Mouse (Mus musculus): Measurements from ENCODE around the gene Lmo4. TPM values are rescaled to one million over a fixed set of nuclear protein-coding genes. Genes with fewer than 3 reads are reported as not detected.

The Lmo4 gene
- polyA plus RNA-seq, 1 experiment from 2014 or later: 44.8 TPM

GRCm38 (mm10) chr3:144206261-144206660 is 1.2 kb upstream of the Lmo4 start:
- no peak for TF ChIP-seq CTCF (IDR thresholded peaks at IDR 0.05; ENCODE audit: low read depth)
- no peak for TF ChIP-seq EP300 (optimal IDR thresholded peaks at IDR 0.05)
- H3K9ac ChIP-seq (ENCODE audit: low read length): peak overlapping the region; percentile 73; the same call in 1 of the 2 replicates
- H3K4me1 ChIP-seq (replicated peaks; ENCODE audit: control insufficient read depth, insufficient read depth): no peaks in the 10 kb centered on the region
- peak overlapping the region; percentile 96 for H3K4me2 ChIP-seq (replicated peaks; ENCODE audit: low read depth)
- no peaks in the 10 kb centered on the region for H3K27me3 ChIP-seq (ENCODE audit: control insufficient read depth, insufficient read depth, low read length)
- 10% methylated on average over 3 of the region's 3 CpGs for WGBS
- H3K27ac ChIP-seq (replicated peaks): peak overlapping the region; percentile 99
- H3K4me3 ChIP-seq (ENCODE audit: low read depth, low read length): peak overlapping the region; percentile 83
- DNase-seq (ENCODE audit: low spot score) (no peak), ATAC-seq (ENCODE audit: low FRiP score, low TSS enrichment) (no peak)
- H3K36me3 ChIP-seq (ENCODE audit: control insufficient read depth, insufficient read depth, low read length): no peaks in the 10 kb centered on the region
- no peaks in the 10 kb centered on the region for H3K9me3 ChIP-seq (ENCODE audit: control insufficient read depth, low read length)

- Histone ChIP-seq H3K4me1 (replicated peaks; ENCODE audit: control insufficient read depth, insufficient read depth) (no peaks in the 10 kb centered on the region), H3K36me3 (ENCODE audit: control insufficient read depth, insufficient read depth, low read length) (no peaks in the 10 kb centered on the region), H3K4me2 (replicated peaks; ENCODE audit: low read depth) (peak overlapping the region; percentile 96), H3K27me3 (ENCODE audit: control insufficient read depth, insufficient read depth, low read length) (no peaks in the 10 kb centered on the region), H3K27ac (replicated peaks) (peak overlapping the region; percentile 99), H3K4me3 (ENCODE audit: low read depth, low read length) (peak overlapping the region; percentile 83), H3K9ac (ENCODE audit: low read length) (peak overlapping the region; percentile 73), H3K9me3 (ENCODE audit: control insufficient read depth, low read length) (no peaks in the 10 kb centered on the region)
- DNase-seq (ENCODE audit: low spot score): peak; percentile 96
- WGBS: under 1% methylated on average over 42 of the region's 69 CpGs
- TF ChIP-seq CTCF (IDR thresholded peaks at IDR 0.05; ENCODE audit: low read depth): no peak
- no peak for TF ChIP-seq EP300 (optimal IDR thresholded peaks at IDR 0.05)
- peak; percentile 95 for ATAC-seq (ENCODE audit: low FRiP score, low TSS enrichment)
Observed at GRCm38 (mm10) chr3:144205351-144206153, 532 bp upstream of the Lmo4 start.

GRCm38 (mm10) chr3:144203988-144204412 is 1.0 kb downstream of the Lmo4 start:
- H3K27ac ChIP-seq (replicated peaks): peak overlapping the region; percentile 99
- peak overlapping the region; percentile 96 for H3K4me2 ChIP-seq (replicated peaks; ENCODE audit: low read depth)
- peak overlapping the region; percentile 83 for H3K4me3 ChIP-seq (ENCODE audit: low read depth, low read length)
- 0% methylated on average over 5 of the region's 5 CpGs for WGBS
- DNase-seq (ENCODE audit: low spot score): no peak
- H3K4me1 ChIP-seq (replicated peaks; ENCODE audit: control insufficient read depth, insufficient read depth): peaks cover 4% of the 10 kb centered on the region; the same call in 1 of the 2 replicates
- TF ChIP-seq CTCF (IDR thresholded peaks at IDR 0.05; ENCODE audit: low read depth) (no peak), EP300 (optimal IDR thresholded peaks at IDR 0.05) (no peak)
- no peaks in the 10 kb centered on the region for H3K27me3 ChIP-seq (ENCODE audit: control insufficient read depth, insufficient read depth, low read length)
- ATAC-seq (ENCODE audit: low FRiP score, low TSS enrichment): no peak
- no peaks in the 10 kb centered on the region for H3K36me3 ChIP-seq (ENCODE audit: control insufficient read depth, insufficient read depth, low read length)
- H3K9ac ChIP-seq (ENCODE audit: low read length): peak overlapping the region; percentile 73
- no peaks in the 10 kb centered on the region for H3K9me3 ChIP-seq (ENCODE audit: control insufficient read depth, low read length)

- Histone ChIP-seq H3K9ac (ENCODE audit: low read length) (peak overlapping the region; percentile 73), H3K4me1 (replicated peaks; ENCODE audit: control insufficient read depth, insufficient read depth) (peaks cover 4% of the 10 kb centered on the region; the same call in 1 of the 2 replicates), H3K4me3 (ENCODE audit: low read depth, low read length) (peak overlapping the region; percentile 83), H3K4me2 (replicated peaks; ENCODE audit: low read depth) (peak overlapping the region; percentile 96), H3K27ac (replicated peaks) (peak overlapping the region; percentile 92), H3K9me3 (ENCODE audit: control insufficient read depth, low read length) (no peaks in the 10 kb centered on the region), H3K36me3 (ENCODE audit: control insufficient read depth, insufficient read depth, low read length) (no peaks in the 10 kb centered on the region), H3K27me3 (ENCODE audit: control insufficient read depth, insufficient read depth, low read length) (no peaks in the 10 kb centered on the region)
- no peak for TF ChIP-seq CTCF (IDR thresholded peaks at IDR 0.05; ENCODE audit: low read depth)
- no peak for TF ChIP-seq EP300 (optimal IDR thresholded peaks at IDR 0.05)
- DNase-seq (ENCODE audit: low spot score): peak; percentile 29
- under 1% methylated on average over 15 of the region's 15 CpGs for WGBS
- no peak for ATAC-seq (ENCODE audit: low FRiP score, low TSS enrichment)
Observed at GRCm38 (mm10) chr3:144203259-144203987, 1.6 kb downstream of the Lmo4 start.

GRCm38 (mm10) chr3:144202574-144203258 is 2.3 kb downstream of the Lmo4 start:
- WGBS: 0% methylated on average over 11 of the region's 14 CpGs

More at GRCm38 (mm10) chr3:144202574-144203258, 2.3 kb downstream of the Lmo4 start:
- Histone ChIP-seq H3K9ac (ENCODE audit: low read length) (peak overlapping the region; percentile 80), H3K9me3 (ENCODE audit: control insufficient read depth, low read length) (no peaks in the 10 kb centered on the region), H3K36me3 (ENCODE audit: control insufficient read depth, insufficient read depth, low read length) (no peaks in the 10 kb centered on the region), H3K4me3 (ENCODE audit: low read depth, low read length) (peak overlapping the region; percentile 83), H3K27me3 (ENCODE audit: control insufficient read depth, insufficient read depth, low read length) (no peaks in the 10 kb centered on the region), H3K4me1 (replicated peaks; ENCODE audit: control insufficient read depth, insufficient read depth) (peaks cover 4% of the 10 kb centered on the region; the same call in 1 of the 2 replicates), H3K4me2 (replicated peaks; ENCODE audit: low read depth) (peak overlapping the region; percentile 96), H3K27ac (replicated peaks) (peak overlapping the region; percentile 92)
- no peak for DNase-seq (ENCODE audit: low spot score)
- no peak; the same call in 1 of the 2 replicates for ATAC-seq (ENCODE audit: low FRiP score, low TSS enrichment)
- TF ChIP-seq CTCF (IDR thresholded peaks at IDR 0.05; ENCODE audit: low read depth) (no peak), EP300 (optimal IDR thresholded peaks at IDR 0.05) (no peak)
